Mouse (Mus musculus) neural tube, embryonic 14.5 days (tissue): ENCODE results near the gene Rin3. TPM values are rescaled to one million over a fixed set of nuclear protein-coding genes. Genes with fewer than 3 reads are reported as not detected.

Experiments used
- ATAC-seq: fragments of 200-750 bp; cut with Nextera tagmentation; 2 replicates; pipeline ENCODE4 v1.8.0; 2017; ENCODE audit warnings: low read depth, mild to moderate bottlenecking, moderate TSS enrichment, moderate library complexity
- H3K27ac ChIP-seq: fragments of 300-500 bp; sonication (generic); 2 replicates; pipeline ENCODE4 v1.5.1; 2014; ENCODE audit warnings: low read depth, mild to moderate bottlenecking, control low read depth, low read length, moderate library complexity, mixed read lengths
- H3K27me3 ChIP-seq: fragments of 300-500 bp; sonication (generic); 2 replicates; pipeline ENCODE4 v1.6.1; 2014; ENCODE audit warnings: low read length; ENCODE audit not compliant: control insufficient read depth, insufficient read depth
- H3K36me3 ChIP-seq: fragments of 300-500 bp; sonication (generic); 2 replicates; pipeline ENCODE4 v1.6.1; 2014; ENCODE audit warnings: low read length, mixed read lengths; ENCODE audit not compliant: control insufficient read depth, insufficient read depth
- H3K4me1 ChIP-seq: fragments of 300-500 bp; sonication (generic); 2 replicates; pipeline ENCODE4 v1.6.1; 2014; ENCODE audit warnings: low read length; ENCODE audit not compliant: control insufficient read depth, insufficient read depth
- H3K4me2 ChIP-seq: fragments of 300-500 bp; sonication (generic); 2 replicates; pipeline ENCODE4 v1.6.1; 2014; ENCODE audit warnings: mild to moderate bottlenecking, low read depth, low read length, control low read depth
- H3K4me3 ChIP-seq: fragments of 300-500 bp; sonication (generic); 2 replicates; pipeline ENCODE4 v1.5.1; 2014; ENCODE audit warnings: low read depth, low read length, control low read depth, mixed read lengths
- H3K9ac ChIP-seq: fragments of 300-500 bp; sonication (generic); replicated peaks from 2 replicates; pipeline ENCODE4 v1.6.1; 2014; ENCODE audit warnings: low read depth, mild to moderate bottlenecking, control low read depth, low read length, mixed read lengths
- H3K9me3 ChIP-seq: fragments of 300-500 bp; sonication (generic); 2 replicates; pipeline ENCODE4 v1.6.1; 2016; ENCODE audit warnings: low read length; ENCODE audit not compliant: control insufficient read depth
- WGBS: fragments of 180-500 bp; shearing (Covaris S2); extraction: QIAGEN DNeasy Blood & Tissue Kit; methylation state at CpG from one replicate; pipeline ENCODE4 v1.1.7; 2014; 5-methylcytosine and 5-hydroxymethylcytosine counted together
- polyA plus RNA-seq: library from polyadenylated mRNA; unstranded; fragments of >200 nt; fragmentation: Nextera tagmentation; extraction: Ambion mirVana; gene quantifications from 2 replicates; pipeline ENCODE4 v1.2.1, GENCODE M21; 2014

The Rin3 gene
- polyA plus RNA-seq, 1 experiment from 2014 or later, result 0.95 TPM

GRCm38 (mm10) chr12:102361189-102362161, 78.6 kb downstream of the Rin3 start:
- Histone ChIP-seq H3K27ac (no peak overlapping the region), H3K27me3 (no peaks in the 10 kb centered on the region), H3K4me2 (no peak overlapping the region), H3K4me3 (no peak overlapping the region), H3K9ac (no peak overlapping the region), H3K9me3 (no peaks in the 10 kb centered on the region; the same call in 1 of the 2 replicates), H3K36me3 (no peaks in the 10 kb centered on the region), H3K4me1 (no peaks in the 10 kb centered on the region)
- 93% methylated on average over 10 of the region's 10 CpGs for WGBS
- ATAC-seq, result no peak

GRCm38 (mm10) chr12:102365016-102365415, 82.2 kb downstream of the Rin3 start:
- no peak for ATAC-seq
- no peaks in the 10 kb centered on the region for H3K36me3 ChIP-seq
- WGBS, result 91% methylated on average over 7 of the region's 7 CpGs

GRCm38 (mm10) chr12:102366126-102366816, 83.4 kb downstream of the Rin3 start:
- 90% methylated on average over 9 of the region's 9 CpGs for WGBS
- no peaks in the 10 kb centered on the region for H3K4me1 ChIP-seq
- H3K9ac ChIP-seq, result no peak overlapping the region
- H3K9me3 ChIP-seq, result no peaks in the 10 kb centered on the region
- no peak overlapping the region for H3K4me2 ChIP-seq
- ATAC-seq, result no peak
- H3K4me3 ChIP-seq, result no peak overlapping the region
- H3K36me3 ChIP-seq, result no peaks in the 10 kb centered on the region
- H3K27me3 ChIP-seq, result no peaks in the 10 kb centered on the region
- no peak overlapping the region for H3K27ac ChIP-seq

More at GRCm38 (mm10) chr12:102365016-102365415, 82.2 kb downstream of the Rin3 start:
- Histone ChIP-seq H3K4me3 (no peak overlapping the region), H3K27ac (no peak overlapping the region), H3K9ac (no peak overlapping the region), H3K9me3 (no peaks in the 10 kb centered on the region), H3K4me2 (no peak overlapping the region), H3K4me1 (no peaks in the 10 kb centered on the region), H3K27me3 (no peaks in the 10 kb centered on the region)

- Histone ChIP-seq H3K27me3 (no peaks in the 10 kb centered on the region), H3K27ac (no peak overlapping the region), H3K4me2 (no peak overlapping the region), H3K36me3 (no peaks in the 10 kb centered on the region), H3K4me3 (no peak overlapping the region), H3K9me3 (no peaks in the 10 kb centered on the region), H3K9ac (no peak overlapping the region), H3K4me1 (no peaks in the 10 kb centered on the region)
- 83% methylated on average over 3 of the region's 3 CpGs for WGBS
- no peak for ATAC-seq
Observed at GRCm38 (mm10) chr12:102367075-102367474, 84.2 kb downstream of the Rin3 start.

GRCm38 (mm10) chr12:102368066-102368465, 85.2 kb downstream of the Rin3 start:
- WGBS, result 85% methylated on average over 7 of the region's 7 CpGs

GRCm38 (mm10) chr12:102368556-102368955, 85.7 kb downstream of the Rin3 start:
- no peak overlapping the region for H3K4me3 ChIP-seq
- H3K4me1 ChIP-seq, result no peaks in the 10 kb centered on the region
- no peak overlapping the region for H3K4me2 ChIP-seq
- no peaks in the 10 kb centered on the region for H3K27me3 ChIP-seq
- H3K27ac ChIP-seq, result no peak overlapping the region
- H3K36me3 ChIP-seq, result no peaks in the 10 kb centered on the region
- ATAC-seq, result no peak
- WGBS, result 87% methylated on average over 14 of the region's 14 CpGs
- H3K9me3 ChIP-seq, result no peaks in the 10 kb centered on the region
- H3K9ac ChIP-seq, result no peak overlapping the region

More at GRCm38 (mm10) chr12:102368066-102368465, 85.2 kb downstream of the Rin3 start:
- Histone ChIP-seq H3K36me3 (no peaks in the 10 kb centered on the region), H3K4me1 (no peaks in the 10 kb centered on the region), H3K4me2 (no peak overlapping the region), H3K9me3 (no peaks in the 10 kb centered on the region), H3K27me3 (no peaks in the 10 kb centered on the region), H3K4me3 (no peak overlapping the region), H3K27ac (no peak overlapping the region), H3K9ac (no peak overlapping the region)
- ATAC-seq, result no peak

GRCm38 (mm10) chr12:102369488-102370235, 86.8 kb downstream of the Rin3 start:
- Histone ChIP-seq H3K27me3 (no peaks in the 10 kb centered on the region), H3K9ac (no peak overlapping the region), H3K27ac (no peak overlapping the region), H3K36me3 (no peaks in the 10 kb centered on the region), H3K9me3 (no peaks in the 10 kb centered on the region), H3K4me3 (no peak overlapping the region), H3K4me1 (no peaks in the 10 kb centered on the region), H3K4me2 (no peak overlapping the region)
- 83% methylated on average over 22 of the region's 22 CpGs for WGBS
- ATAC-seq, result no peak

GRCm38 (mm10) chr12:102370931-102371500, 88.2 kb downstream of the Rin3 start:
- H3K27ac ChIP-seq, result no peak overlapping the region
- ATAC-seq, result no peak
- H3K4me1 ChIP-seq, result no peaks in the 10 kb centered on the region
- no peak overlapping the region for H3K4me3 ChIP-seq
- no peak overlapping the region for H3K9ac ChIP-seq
- no peaks in the 10 kb centered on the region for H3K27me3 ChIP-seq
- 91% methylated on average over 4 of the region's 4 CpGs for WGBS
- no peaks in the 10 kb centered on the region for H3K9me3 ChIP-seq
- no peak overlapping the region for H3K4me2 ChIP-seq
- no peaks in the 10 kb centered on the region for H3K36me3 ChIP-seq
